Mouse (Mus musculus) testis, postnatal 14 days (tissue): ENCODE results near the gene Ccdc17.

Experiments
- DNase-seq: peaks from one replicate; pipeline ENCODE4 v3.0.0; 2021; ENCODE audit warnings: low spot score

The Ccdc17 gene

DNA sequence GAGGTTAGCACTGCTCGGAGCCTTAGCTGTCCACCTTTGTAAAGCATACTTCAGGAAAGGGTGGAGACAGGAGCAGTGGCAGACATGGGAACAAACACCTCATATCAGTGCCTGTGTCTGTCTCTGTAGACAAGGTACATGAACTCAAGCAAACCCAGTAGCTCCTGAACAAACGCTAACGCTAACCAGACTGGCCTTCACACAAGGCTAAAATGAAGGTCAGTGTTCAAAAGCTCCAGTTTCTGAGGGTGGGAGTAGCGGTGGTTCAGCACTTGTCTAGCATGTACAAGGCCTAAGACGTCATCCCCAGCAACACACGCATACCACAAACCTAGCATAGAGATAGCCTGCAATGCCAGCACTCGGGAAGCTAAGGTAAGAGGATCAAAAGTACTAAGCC, 49.2 kb downstream of the Ccdc17 start:
- DNase-seq = no peak

DNA sequence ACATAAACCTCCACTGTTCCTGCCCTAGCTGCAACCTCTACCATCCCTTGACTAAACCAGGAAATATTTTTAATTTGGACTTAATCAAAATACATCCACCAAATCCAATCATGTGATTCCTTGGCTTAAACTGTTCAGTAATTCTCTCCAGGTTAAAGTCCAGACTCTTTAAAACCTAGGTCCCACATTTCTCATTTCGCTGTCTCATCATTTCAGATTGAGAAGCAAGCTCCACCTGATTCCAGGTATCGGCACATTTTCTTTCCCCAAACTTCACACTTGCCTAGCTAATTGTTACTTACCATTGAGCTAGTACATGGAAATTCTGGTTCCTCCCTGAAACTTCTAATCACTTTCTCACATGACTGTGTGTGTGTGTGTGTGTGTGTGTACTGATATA, 53.0 kb downstream of the Ccdc17 start:
- DNase-seq = no peak
